Mouse (Mus musculus) G1E (cell line): ENCODE measurements at regions not wholly inside any gene's neighbourhood (a gene's known extent, or its start where the extent isn't known, plus 50 kb on each side); places are given as distances from the start of the nearest gene placed in this dataset.

Source experiments
- CTCF ChIP-seq: IDR thresholded peaks from 2 replicates; pipeline ENCODE4 v1.5.1; 2012; ENCODE audit warnings: low read depth, low read length, inconsistent platforms, mixed read lengths
- GATA1 ChIP-seq: IDR thresholded peaks from 2 replicates; pipeline ENCODE4 v1.6.1; 2012; ENCODE audit warnings: borderline replicate concordance, low read length, inconsistent platforms, mixed read lengths

DNA sequence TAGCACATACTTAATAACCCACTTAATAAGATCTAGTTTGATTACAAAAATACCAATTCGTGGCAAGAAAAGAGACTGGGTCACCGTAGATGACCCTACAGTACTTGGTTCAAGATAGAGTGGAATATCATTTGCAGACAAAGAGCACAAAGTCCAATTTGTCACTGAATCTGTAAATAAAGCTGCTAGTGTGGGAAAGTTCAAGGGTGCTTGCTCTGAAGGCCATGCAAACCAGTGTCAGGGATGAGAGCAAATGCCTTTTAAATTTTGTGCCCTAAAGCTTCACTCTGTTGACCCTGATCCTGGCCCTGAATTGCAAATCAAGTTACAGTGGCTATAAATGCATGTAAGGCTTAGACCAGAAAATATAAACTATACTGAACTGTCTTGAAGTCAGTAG, 113.1 kb downstream of the Cd55b start:
- no peak for TF ChIP-seq CTCF
- TF ChIP-seq GATA1, result no peak
